Mouse (Mus musculus) ovary, postnatal 10 days (tissue): ENCODE measurements around the gene Parp3.

Experiments used
- DNase-seq: peaks from one replicate; pipeline ENCODE4 v3.0.0; 2022; ENCODE audit warnings: low spot score

Parp3 gene

GRCm38 (mm10) chr9:106428719-106429220 lies 48.0 kb downstream of the Parp3 start:
- DNase-seq = no peak

GRCm38 (mm10) chr9:106421865-106422160 lies 54.9 kb downstream of the Parp3 start:
- peak; percentile 72 for DNase-seq

- no peak for DNase-seq
Measured at GRCm38 (mm10) chr9:106421033-106421864, 55.5 kb downstream of the Parp3 start.

- no peak for DNase-seq
Measured at GRCm38 (mm10) chr9:106420608-106421007, 56.1 kb downstream of the Parp3 start.
